Mouse (Mus musculus) ES-CJ7 (cell line): ENCODE results near the gene Gabrr2.
A peak's percentile ranks its signal among the peaks of the same experiment; 100 is the strongest.

ENCODE experiments used
- DNase-seq: peaks from one replicate; pipeline ENCODE4 v3.0.0; 2011; ENCODE audit warnings: low read depth, low spot score

The Gabrr2 gene

GRCm38 (mm10) chr4:33070326-33070725 lies 7.5 kb downstream of the Gabrr2 start:
- DNase-seq: no peak

GRCm38 (mm10) chr4:33071337-33071736 lies 8.5 kb downstream of the Gabrr2 start:
- no peak for DNase-seq

GRCm38 (mm10) chr4:33072526-33073161 lies 9.8 kb downstream of the Gabrr2 start:
- DNase-seq: peak; percentile 31

GRCm38 (mm10) chr4:33074406-33074805 lies 11.6 kb downstream of the Gabrr2 start:
- DNase-seq: no peak

- no peak for DNase-seq
These were observed 12.1 kb downstream of the Gabrr2 start for GRCm38 (mm10) chr4:33074851-33075250.

- no peak for DNase-seq
These were observed 13.2 kb downstream of the Gabrr2 start for GRCm38 (mm10) chr4:33075776-33076524.

GRCm38 (mm10) chr4:33077161-33077560 lies 14.4 kb downstream of the Gabrr2 start:
- DNase-seq: peak; percentile 8

GRCm38 (mm10) chr4:33077724-33078123 lies 14.9 kb downstream of the Gabrr2 start:
- no peak for DNase-seq

GRCm38 (mm10) chr4:33078492-33078891 lies 15.7 kb downstream of the Gabrr2 start:
- no peak for DNase-seq

- no peak for DNase-seq
These were observed 36.4 kb downstream of the Gabrr2 start for GRCm38 (mm10) chr4:33099118-33099694.

GRCm38 (mm10) chr4:33109720-33110458 lies 47.1 kb downstream of the Gabrr2 start:
- no peak for DNase-seq

GRCm38 (mm10) chr4:33110845-33111244 lies 48.0 kb downstream of the Gabrr2 start:
- DNase-seq: no peak

GRCm38 (mm10) chr4:33111358-33111757 lies 48.6 kb downstream of the Gabrr2 start:
- no peak for DNase-seq

- DNase-seq: peak; percentile 41
These were observed 50.1 kb downstream of the Gabrr2 start for GRCm38 (mm10) chr4:33112866-33113265.

GRCm38 (mm10) chr4:33119118-33119517 lies 56.3 kb downstream of the Gabrr2 start:
- peak; percentile 69 for DNase-seq

GRCm38 (mm10) chr4:33124493-33124892 lies 61.7 kb downstream of the Gabrr2 start:
- peak; percentile 65 for DNase-seq

- no peak for DNase-seq
These were observed 62.7 kb downstream of the Gabrr2 start for GRCm38 (mm10) chr4:33125409-33126084.

GRCm38 (mm10) chr4:33132221-33132620 lies 69.4 kb downstream of the Gabrr2 start, which contains the start of gene Gabrr1:
Gene Gabrr1 (plus strand): TSS chr4:33132521.
- no peak for DNase-seq
